Mouse (Mus musculus) spleen, embryonic (tissue): ENCODE measurements around the gene Cenph.
"Not testable (repeated sequence)": the region's sequence is repeated elsewhere in the genome, so short reads cannot be mapped to it uniquely, and the experiment has no call there.

Experiments used
- CTCF ChIA-PET: fragments of 350-600 bp; sonication (Branson Sonifier 250); formaldehyde crosslinking; loops from one replicate; lab custom pipeline; 2022; lab: Charles Lee

The Cenph gene

DNA sequence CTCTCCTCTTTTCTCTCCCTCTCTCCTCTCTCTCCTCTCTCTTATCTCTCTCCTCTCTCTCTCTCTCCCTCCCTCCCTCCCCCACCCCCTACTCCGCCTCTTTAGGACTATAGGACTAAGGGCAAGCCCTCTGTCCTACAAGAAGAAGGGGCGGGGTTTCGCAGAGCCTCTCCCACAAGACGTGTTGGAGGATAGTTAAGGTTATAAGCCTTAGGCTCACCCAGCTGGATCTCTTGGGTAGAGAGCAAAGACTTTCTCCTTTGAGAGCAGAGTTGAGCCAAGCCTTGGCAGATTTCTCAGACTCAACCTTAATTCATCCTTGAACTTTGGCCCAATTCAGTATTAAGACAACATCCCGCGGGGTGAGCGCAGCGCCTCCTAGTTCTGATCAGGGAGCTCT is 27.1 kb downstream of the Cenph start:
- CTCF ChIA-PET = no interaction called here

DNA sequence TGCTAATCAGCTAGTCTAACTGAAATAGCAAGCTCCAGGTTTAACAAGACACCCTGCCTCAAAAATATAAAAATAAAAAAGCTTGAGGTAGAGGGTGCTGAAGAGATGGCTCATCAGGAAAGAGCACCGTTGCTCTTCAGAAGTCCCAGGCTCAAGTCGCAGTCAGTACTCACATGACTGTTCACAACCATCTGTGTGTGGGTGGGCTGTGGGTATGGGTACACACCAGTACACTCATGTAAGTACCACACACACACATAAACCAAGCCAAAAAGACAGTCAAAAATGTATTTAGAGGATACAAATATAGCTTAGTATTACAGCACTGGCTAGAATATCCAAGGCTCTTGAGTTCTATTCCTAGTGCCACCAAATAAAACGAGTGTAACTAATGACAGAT is 29.6 kb downstream of the Cenph start:
- CTCF ChIA-PET = no interaction called here

DNA sequence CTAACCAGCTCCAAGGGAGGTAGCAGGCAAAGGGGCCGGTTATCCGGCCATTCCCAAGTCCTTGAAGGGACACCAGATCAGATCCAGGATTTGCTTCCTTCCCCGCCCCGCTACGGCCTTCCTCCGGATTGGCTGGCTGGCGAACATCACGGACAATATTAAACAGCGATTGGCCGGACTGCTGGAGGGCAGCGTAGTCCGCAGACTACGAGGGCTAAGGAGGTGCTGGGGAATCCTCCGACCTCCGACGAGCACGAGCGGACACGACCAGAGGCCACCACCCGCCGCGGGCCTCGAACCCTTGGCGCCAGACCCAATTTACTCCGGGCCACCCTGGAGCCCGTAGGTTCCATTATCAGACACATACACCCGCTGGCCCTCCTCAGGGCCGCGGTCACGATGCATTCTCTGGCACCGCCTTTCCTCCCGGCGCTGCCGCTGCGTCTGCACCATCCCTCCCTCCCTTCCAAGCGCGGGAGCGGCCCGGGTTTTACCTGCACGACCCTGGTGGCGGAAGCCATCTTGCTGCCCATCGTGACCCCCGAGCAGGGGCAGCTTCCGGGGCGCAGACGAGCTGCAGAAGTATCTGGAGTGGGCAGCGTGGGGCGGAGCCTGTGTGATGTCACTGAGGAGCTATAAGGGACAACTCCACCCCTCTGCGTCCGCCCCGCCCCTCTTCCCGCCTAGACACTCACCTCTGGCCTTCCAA is 31.5 kb downstream of the Cenph start, which contains the start of gene Mrps36:
Mrps36 (minus strand) TSS at position 624 of the 709 bp plus-strand sequence.
- CTCF ChIA-PET = no interaction called here

DNA sequence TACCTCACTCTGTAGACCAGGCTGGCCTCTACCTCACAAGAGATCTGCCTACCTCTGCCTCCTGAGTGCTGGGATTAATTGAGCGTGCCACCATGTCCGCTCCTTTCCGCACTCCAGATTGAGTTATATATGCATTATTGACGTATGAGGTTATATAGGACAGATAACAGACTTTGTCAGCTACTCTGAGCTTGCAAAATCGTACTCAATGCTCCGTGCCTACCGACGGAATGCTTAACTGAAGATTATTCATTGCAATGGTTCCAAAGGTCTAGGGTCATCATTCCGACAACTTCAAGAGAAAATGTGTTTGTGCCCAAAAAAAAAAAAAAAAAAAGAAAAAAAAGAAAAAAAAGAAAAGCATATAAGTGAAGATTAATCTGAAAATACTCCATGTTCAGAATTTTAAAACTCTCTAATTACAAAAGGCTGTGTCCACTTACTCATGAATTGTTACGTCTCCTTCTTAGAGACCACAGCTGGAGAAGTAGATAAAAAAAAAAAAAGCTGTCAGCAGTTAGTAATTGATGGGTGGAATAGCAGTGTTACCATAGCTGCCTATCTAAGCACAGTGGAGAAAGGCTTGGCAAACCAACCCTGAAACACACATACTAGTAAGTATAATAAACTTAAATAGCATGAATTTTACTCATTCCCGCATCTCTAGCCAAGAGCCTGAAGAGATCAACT is 32.2 kb downstream of the Cenph start:
- CTCF ChIA-PET = interaction anchor here (0.6 to 0.8 kb wide), 2 partner anchors 19 to 1650 kb away, joined by 3 to 4 read pairs; no protein-coding TSS in a partner anchor

DNA sequence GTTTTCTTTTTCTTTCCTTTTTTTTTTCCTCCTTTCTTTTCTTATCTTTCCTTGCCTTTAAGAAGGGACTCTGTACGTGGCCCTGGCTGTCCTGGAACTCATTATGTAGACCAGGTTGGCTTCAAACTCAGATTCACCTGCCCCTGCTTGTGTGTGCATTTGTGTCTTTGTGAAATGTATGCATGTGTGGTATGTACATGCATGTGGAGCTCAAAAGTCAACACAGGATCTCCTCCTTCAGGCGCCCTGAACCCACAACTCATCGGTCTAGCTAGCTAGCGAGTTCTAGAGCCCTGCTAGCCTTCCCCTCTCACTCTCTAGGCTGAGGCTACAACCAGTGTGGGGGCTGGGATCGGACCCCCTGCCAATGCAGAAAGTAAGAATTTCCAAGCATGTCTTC is 32.9 kb downstream of the Cenph start:
- CTCF ChIA-PET = interaction anchor here (0.8 kb wide), 1 partner anchor 19 kb away, joined by 3 read pairs; no protein-coding TSS in a partner anchor

DNA sequence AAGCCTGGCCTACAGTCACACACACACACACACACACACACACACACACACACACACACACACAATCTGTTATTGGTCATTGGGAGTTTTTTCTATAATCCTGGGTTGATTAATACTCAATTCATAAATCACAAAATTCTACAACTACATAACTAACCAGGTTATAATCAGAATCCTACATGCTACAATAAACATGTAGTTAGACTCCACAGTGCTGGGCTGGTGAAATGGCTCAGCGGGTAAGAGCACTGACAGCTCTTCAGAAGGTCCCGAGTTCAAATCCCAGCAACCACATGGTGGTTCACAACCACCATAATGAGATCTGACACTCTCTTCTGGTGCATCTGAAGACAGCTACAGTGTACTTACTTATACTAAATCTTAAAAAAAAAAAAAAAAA is 42.9 kb downstream of the Cenph start:
- CTCF ChIA-PET = no interaction called here

DNA sequence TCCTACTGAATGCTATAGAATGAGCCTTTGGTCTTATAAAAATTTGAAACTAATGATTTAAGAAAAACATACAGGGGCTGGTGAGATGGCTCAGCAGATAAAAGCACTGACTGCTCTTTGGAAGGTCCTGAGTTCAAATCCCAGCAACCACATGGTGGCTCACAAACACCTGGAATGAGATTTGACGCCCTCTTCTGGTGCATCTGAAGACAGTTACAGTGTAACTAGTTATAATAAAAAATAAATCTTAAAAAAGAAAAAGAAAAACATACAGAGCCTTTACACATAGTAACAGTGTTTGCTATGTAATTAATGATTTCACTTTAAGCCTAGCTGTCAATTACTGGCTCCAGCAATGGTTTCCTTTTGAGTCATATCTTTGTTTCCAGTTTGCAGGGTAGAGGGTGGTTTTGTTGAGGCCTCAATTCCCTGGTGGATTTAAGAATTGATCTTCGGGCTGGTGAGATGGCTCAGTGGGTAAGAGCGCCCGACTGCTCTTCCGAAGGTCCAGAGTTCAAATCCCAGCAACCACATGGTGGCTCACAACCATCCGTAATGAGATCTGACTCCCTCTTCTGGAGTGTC is 44.1 kb downstream of the Cenph start:
- CTCF ChIA-PET = not testable (repeated sequence)

DNA sequence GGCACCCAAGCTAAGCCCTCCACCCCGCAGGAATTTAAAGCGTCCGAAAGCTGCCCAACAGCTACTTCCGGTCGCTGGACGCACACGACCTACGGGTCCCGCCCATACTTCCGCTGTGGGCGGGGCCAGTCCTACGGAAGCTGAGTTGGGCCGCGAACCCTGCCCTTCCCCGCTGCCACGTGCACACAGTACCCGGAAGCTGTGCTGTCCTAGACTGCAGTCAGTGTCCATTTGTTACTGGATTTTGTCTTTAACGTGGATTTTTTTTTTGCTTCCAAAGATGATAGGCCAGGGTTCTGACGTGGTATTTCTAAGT is 44.9 kb downstream of the Cenph start, which contains the start of gene Cdk7:
Cdk7 (minus strand) TSS at position 79 of the 316 bp plus-strand sequence.
- CTCF ChIA-PET = no interaction called here

DNA sequence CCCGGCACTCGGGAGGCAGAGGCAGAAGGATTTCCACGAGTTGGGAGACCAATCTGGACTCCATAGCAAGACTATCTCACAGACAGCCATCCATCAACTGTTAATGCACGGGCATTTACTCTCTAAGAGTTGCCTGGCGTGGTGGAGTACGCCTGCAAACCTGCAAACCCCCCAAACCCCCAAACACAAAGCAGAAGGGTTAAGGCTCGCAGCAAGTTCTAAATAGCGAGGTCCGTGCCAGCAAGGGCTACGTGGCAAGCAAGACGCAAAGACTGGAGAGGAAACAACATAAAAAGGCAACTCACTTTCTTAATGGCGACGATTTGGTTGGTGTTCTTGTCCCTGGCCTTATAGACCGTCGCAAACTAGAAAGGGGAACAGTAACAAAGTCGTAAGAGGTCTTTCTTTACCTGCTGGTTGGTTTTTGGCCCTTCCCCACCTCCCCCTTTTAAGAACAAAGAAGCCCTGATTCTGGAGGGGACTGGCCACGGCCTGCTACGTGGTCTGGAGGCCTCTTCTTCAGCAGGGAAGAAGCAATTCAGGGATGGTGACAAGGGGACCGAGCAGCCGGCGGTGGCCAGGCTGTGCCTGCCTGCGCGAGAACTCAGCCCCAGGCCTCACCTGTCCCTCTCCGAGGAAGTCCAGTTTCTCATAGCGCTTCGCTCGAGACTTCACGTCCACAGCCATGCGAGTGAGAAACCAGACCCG is 45.4 kb downstream of the Cenph start:
- CTCF ChIA-PET = no interaction called here

DNA sequence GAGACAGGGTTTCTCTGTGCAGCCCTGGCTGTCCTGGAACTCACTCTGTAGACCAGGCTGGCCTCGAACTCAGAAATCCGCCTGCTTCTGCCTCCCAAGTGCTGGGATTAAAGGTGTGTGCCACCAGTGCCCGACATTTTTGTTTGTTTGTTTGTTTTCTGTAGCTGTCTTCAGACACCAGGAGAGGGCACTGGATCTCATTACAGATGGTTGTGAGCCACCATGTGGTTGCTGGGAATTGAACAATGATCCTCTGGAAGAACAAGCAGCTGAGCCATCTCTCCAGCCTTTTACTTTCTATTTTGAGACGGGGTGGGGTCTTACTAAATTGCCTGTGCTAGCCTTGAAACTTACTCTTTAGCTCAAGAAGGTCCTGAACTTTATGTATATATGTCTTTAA is 47.2 kb downstream of the Cenph start:
- CTCF ChIA-PET = interaction anchor here (0.6 kb wide), 1 partner anchor 92 kb away, joined by 6 read pairs; no protein-coding TSS in a partner anchor

DNA sequence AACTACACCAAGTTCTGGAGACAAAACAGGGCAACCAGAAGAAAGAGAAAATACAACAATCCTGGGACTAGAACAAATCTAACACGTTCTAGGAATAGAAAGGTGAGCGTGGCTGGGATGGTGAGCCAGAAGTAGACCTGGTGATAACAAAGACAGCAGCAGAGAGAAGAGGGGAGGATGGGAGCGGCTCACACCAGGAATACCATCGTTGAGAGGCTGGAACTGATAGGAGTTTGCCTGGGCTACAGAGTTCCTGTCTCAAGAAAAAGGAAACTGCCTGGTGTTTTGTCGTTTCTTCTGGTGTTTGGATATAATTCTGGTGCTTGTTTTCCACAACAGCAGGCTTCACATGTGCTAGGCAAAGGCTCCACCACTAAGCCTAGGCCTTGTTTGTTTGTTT is 47.6 kb downstream of the Cenph start:
- CTCF ChIA-PET = no interaction called here

DNA sequence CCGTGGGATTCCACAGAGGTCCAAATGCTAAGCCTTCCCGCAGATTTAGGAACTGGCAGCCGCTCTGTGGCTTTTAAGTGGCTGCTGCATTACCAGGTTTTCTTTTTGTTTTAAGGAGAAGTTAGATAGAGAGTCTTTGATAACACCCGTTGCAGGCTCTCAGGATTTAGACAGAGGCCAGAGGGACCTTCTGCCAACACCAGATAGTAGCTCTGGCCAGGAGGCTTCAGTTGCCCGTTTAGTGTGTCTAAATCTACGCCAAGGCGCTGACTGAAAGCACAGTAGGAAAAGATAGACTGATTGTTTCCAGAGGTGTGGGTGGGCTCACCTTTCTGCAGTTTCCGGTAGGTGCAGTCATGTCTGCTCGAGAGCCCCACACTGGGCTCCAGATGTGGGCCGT is 50.5 kb downstream of the Cenph start:
- CTCF ChIA-PET = no interaction called here

DNA sequence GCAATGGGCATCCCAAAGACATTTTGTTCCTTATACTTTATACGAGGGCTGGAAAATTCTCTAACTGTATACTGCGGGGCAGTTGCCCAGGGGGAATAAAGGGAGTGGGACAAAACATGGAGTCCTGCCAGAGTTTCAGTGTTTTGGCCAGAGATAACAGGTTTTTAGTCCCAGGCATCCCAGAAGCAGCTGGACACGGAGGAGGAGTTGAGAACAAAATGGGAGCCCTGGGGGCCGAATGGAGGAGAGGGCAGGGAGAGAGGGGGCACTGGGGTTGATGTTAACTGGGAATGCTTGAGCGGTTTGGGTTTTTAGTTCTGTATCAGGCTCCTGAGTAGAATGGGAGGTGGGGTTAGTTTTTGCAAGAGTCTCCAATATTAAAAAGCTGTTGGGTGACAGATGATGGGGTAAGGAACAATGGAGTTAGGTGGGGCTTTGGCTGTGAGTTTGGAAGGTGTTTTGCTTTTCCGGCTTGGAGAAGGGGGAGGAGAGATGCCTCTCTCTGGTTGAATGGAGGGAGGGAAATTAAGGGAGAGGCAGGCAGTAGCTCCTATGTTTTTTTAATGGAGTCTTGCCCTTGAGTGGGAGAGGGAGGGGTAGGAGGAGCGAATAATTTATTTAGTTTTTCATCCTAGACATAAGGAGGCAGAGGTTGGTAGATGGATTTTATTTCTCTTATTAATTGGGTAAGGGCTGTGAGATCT is 51.5 kb downstream of the Cenph start:
- CTCF ChIA-PET = no interaction called here

DNA sequence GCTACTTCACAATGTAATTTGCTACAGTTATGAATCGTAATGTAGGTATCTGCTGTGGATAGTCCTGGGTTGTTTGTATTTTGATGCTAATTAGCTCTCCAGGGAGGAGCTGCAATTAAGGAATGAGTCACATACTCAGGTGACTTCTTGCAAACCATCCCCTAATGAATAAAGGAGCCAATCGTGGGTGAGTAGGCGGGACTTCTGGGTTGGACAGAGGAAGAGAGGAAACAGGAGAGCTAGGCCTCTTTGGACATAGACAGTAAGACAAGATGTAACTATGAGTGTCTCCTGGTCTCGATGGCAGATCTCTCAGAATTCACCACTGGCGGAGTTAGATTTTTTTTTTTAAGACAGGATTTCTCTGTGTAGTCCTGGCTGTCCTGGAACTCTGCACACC is 54.0 kb downstream of the Cenph start:
- CTCF ChIA-PET = no interaction called here

DNA sequence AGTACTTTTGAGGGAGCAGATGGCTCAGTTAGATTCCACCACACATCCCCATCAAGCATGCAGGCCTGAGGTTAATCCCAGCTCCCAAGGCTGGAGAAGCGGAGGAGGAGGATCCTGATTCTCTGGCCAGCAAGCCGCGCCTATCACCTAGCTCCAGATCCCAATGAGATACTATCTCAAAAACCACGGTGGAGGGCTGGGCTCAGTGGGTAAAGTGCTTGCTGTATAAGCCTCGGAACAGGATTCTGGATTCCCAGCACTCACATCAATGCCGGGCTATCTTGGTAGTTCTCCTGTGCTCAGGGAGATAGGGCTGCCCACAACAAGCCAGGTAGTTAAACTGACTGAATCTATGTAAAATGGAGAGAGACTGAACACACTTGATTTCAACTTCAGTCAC is 60.2 kb downstream of the Cenph start:
- CTCF ChIA-PET = no interaction called here
